Mouse (Mus musculus) megakaryocyte, embryonic 14.5 days (primary cell): ENCODE measurements around the gene Olfr70.

Source experiments
- FLI1 ChIP-seq: IDR thresholded peaks from 2 replicates; pipeline ENCODE4 v1.6.1; 2012; ENCODE audit warnings: low read length, inconsistent platforms, mixed read lengths
- GATA1 ChIP-seq: IDR thresholded peaks from 3 replicates; pipeline ENCODE4 v1.6.1; 2012; ENCODE audit warnings: mixed read lengths, low read length, inconsistent platforms, borderline replicate concordance

GRCm38 (mm10) chr4:43656339-43657109, 44.1 kb downstream of the Olfr70 start, which contains the start of gene Hint2:
- TF ChIP-seq GATA1 (no peak), FLI1 (no peak)
